Mouse (Mus musculus) megakaryocyte, embryonic 14.5 days (primary cell): Measurements from ENCODE around the gene Xpo1. TPM values are rescaled to one million over a fixed set of nuclear protein-coding genes. Genes with fewer than 3 reads are reported as not detected.
A peak's percentile ranks its signal among the peaks of the same experiment; 100 is the strongest.
"Not testable (repeated sequence)": the region's sequence is repeated elsewhere in the genome, so short reads cannot be mapped to it uniquely, and the experiment has no call there.

Source experiments
- H3K27me3 ChIP-seq: replicated peaks from 2 replicates; pipeline ENCODE3; 2012; ENCODE audit warnings: inconsistent platforms
- H3K36me3 ChIP-seq: replicated peaks from 2 replicates; pipeline ENCODE3; 2012; ENCODE audit warnings: low read length, inconsistent platforms, mixed read lengths
- H3K4me1 ChIP-seq: 2 replicates; pipeline ENCODE4 v1.6.1; 2012; ENCODE audit warnings: inconsistent platforms
- H3K4me3 ChIP-seq: replicated peaks from 2 replicates; pipeline ENCODE3; 2012; ENCODE audit warnings: moderate library complexity, mild to moderate bottlenecking, inconsistent platforms
- H3K9me3 ChIP-seq: 2 replicates; pipeline ENCODE4 v1.6.1; 2012; ENCODE audit warnings: inconsistent platforms
- FLI1 ChIP-seq: IDR thresholded peaks from 2 replicates; pipeline ENCODE4 v1.6.1; 2012; ENCODE audit warnings: low read length, inconsistent platforms, mixed read lengths
- GATA1 ChIP-seq: IDR thresholded peaks from 3 replicates; pipeline ENCODE4 v1.6.1; 2012; ENCODE audit warnings: mixed read lengths, low read length, inconsistent platforms, borderline replicate concordance
- polyA plus RNA-seq: library from polyadenylated mRNA; stranded (reverse); fragments of >175 nt; gene quantifications from 2 replicates; pipeline ENCODE4 v1.2.3, GENCODE M21; 2012; ENCODE audit warnings: low replicate concordance; ENCODE audit not compliant: insufficient read depth

Gene Xpo1
- polyA plus RNA-seq, 1 experiment: 3.2 TPM

GRCm38 (mm10) chr11:23297379-23297778, 41.5 kb downstream of the Xpo1 start:
- Histone ChIP-seq H3K4me3 (no peak overlapping the region), H3K36me3 (peaks cover 75% of the 10 kb centered on the region), H3K9me3 (no peaks in the 10 kb centered on the region), H3K4me1 (peaks cover 5% of the 10 kb centered on the region; the same call in 1 of the 2 replicates), H3K27me3 (no peaks in the 10 kb centered on the region)
- TF ChIP-seq FLI1: no peak
- TF ChIP-seq GATA1: no peak

- no peak overlapping the region for H3K4me3 ChIP-seq
- peaks cover 66% of the 10 kb centered on the region for H3K36me3 ChIP-seq
- H3K4me1 ChIP-seq: peaks cover 5% of the 10 kb centered on the region; the same call in 1 of the 2 replicates
- no peaks in the 10 kb centered on the region for H3K27me3 ChIP-seq
- no peak for TF ChIP-seq GATA1
- TF ChIP-seq FLI1: no peak
- no peaks in the 10 kb centered on the region for H3K9me3 ChIP-seq
Observed at GRCm38 (mm10) chr11:23298301-23298700, 42.5 kb downstream of the Xpo1 start.

GRCm38 (mm10) chr11:23299910-23300309, 44.1 kb downstream of the Xpo1 start:
- H3K4me3 ChIP-seq: no peak overlapping the region
- TF ChIP-seq GATA1 (no peak), FLI1 (no peak)
- H3K4me1 ChIP-seq: peaks cover 5% of the 10 kb centered on the region; the same call in 1 of the 2 replicates
- H3K36me3 ChIP-seq: peaks cover 51% of the 10 kb centered on the region
- H3K27me3 ChIP-seq: no peaks in the 10 kb centered on the region
- H3K9me3 ChIP-seq: no peaks in the 10 kb centered on the region

- H3K4me1 ChIP-seq: peaks cover 9% of the 10 kb centered on the region
- peaks cover 19% of the 10 kb centered on the region for H3K36me3 ChIP-seq
- no peaks in the 10 kb centered on the region for H3K9me3 ChIP-seq
- no peak for TF ChIP-seq GATA1
- no peak for TF ChIP-seq FLI1
- H3K4me3 ChIP-seq: no peak overlapping the region
- H3K27me3 ChIP-seq: no peaks in the 10 kb centered on the region
Observed at GRCm38 (mm10) chr11:23303126-23303525, 47.3 kb downstream of the Xpo1 start.

- Histone ChIP-seq H3K4me3 (peak overlapping the region; percentile 97), H3K4me1 (peaks cover 27% of the 10 kb centered on the region)
- not testable (repeated sequence) for H3K27me3 ChIP-seq, H3K9me3 ChIP-seq, H3K36me3 ChIP-seq
Observed at GRCm38 (mm10) chr11:23305101-23305672, 49.3 kb downstream of the Xpo1 start.

- H3K36me3 ChIP-seq: peaks cover 4% of the 10 kb centered on the region
- H3K27me3 ChIP-seq: no peaks in the 10 kb centered on the region
- TF ChIP-seq FLI1 (0 out of 2 replicates have a peak, but pooled peaks have one; percentile 21), GATA1 (no peak)
- H3K4me1 ChIP-seq: peaks cover 27% of the 10 kb centered on the region
- H3K4me3 ChIP-seq: peak overlapping the region; percentile 97
- H3K9me3 ChIP-seq: no peaks in the 10 kb centered on the region
Observed at GRCm38 (mm10) chr11:23305673-23306608, 50.1 kb downstream of the Xpo1 start.

- Histone ChIP-seq H3K36me3 (peaks cover 11% of the 10 kb centered on the region), H3K9me3 (no peaks in the 10 kb centered on the region), H3K4me1 (peaks cover 33% of the 10 kb centered on the region), H3K27me3 (no peaks in the 10 kb centered on the region), H3K4me3 (peak within 1 kb of the TSS; percentile 97)
- TF ChIP-seq GATA1: no peak
- no peak for TF ChIP-seq FLI1
Observed at GRCm38 (mm10) chr11:23306764-23307565, 51.1 kb downstream of the Xpo1 start, which contains the start of gene Usp34. TSS of gene Usp34 (plus strand) at chr11:23306895.

GRCm38 (mm10) chr11:23307566-23307920, 51.7 kb downstream of the Xpo1 start:
- peaks cover 38% of the 10 kb centered on the region for H3K4me1 ChIP-seq
- no peaks in the 10 kb centered on the region for H3K9me3 ChIP-seq
- no peak for TF ChIP-seq GATA1
- no peak for TF ChIP-seq FLI1
- peak overlapping the region; percentile 97 for H3K4me3 ChIP-seq
- H3K36me3 ChIP-seq: peaks cover 16% of the 10 kb centered on the region
- no peaks in the 10 kb centered on the region for H3K27me3 ChIP-seq

- TF ChIP-seq FLI1 (no peak), GATA1 (no peak)
- no peaks in the 10 kb centered on the region for H3K9me3 ChIP-seq
- no peak overlapping the region for H3K4me3 ChIP-seq
- peaks cover 28% of the 10 kb centered on the region for H3K36me3 ChIP-seq
- no peaks in the 10 kb centered on the region for H3K27me3 ChIP-seq
- peaks cover 52% of the 10 kb centered on the region for H3K4me1 ChIP-seq
Observed at GRCm38 (mm10) chr11:23313496-23313895, 57.7 kb downstream of the Xpo1 start.

GRCm38 (mm10) chr11:23329413-23329812, 73.6 kb downstream of the Xpo1 start:
- H3K27me3 ChIP-seq: no peaks in the 10 kb centered on the region
- H3K4me1 ChIP-seq: peaks cover 39% of the 10 kb centered on the region
- H3K4me3 ChIP-seq: no peak overlapping the region
- no peaks in the 10 kb centered on the region for H3K9me3 ChIP-seq
- H3K36me3 ChIP-seq: peaks cover 47% of the 10 kb centered on the region
- TF ChIP-seq GATA1 (no peak), FLI1 (no peak)
